Mouse (Mus musculus) heart, embryonic 11.5 days (tissue): ENCODE data around the gene Rnf19b. TPM values are rescaled to one million over a fixed set of nuclear protein-coding genes. Genes with fewer than 3 reads are reported as not detected.

Source experiments
- ATAC-seq: fragments of 200-750 bp; cut with Nextera tagmentation; replicated peaks from 2 replicates; pipeline ENCODE4 v1.8.0; 2017; ENCODE audit warnings: moderate library complexity; ENCODE audit not compliant: insufficient number of reproducible peaks, low FRiP score, low TSS enrichment
- H3K27ac ChIP-seq: fragments of 300-500 bp; sonication (generic); 2 replicates; pipeline ENCODE4 v1.5.1; 2014; ENCODE audit warnings: mild to moderate bottlenecking, low read depth, low read length
- H3K27me3 ChIP-seq: fragments of 300-500 bp; sonication (generic); 2 replicates; pipeline ENCODE4 v1.6.1; 2014; ENCODE audit warnings: mild to moderate bottlenecking, low read length, mixed read lengths; ENCODE audit not compliant: control insufficient read depth, insufficient read depth
- H3K36me3 ChIP-seq: fragments of 300-500 bp; sonication (generic); 2 replicates; pipeline ENCODE4 v1.6.1; 2014; ENCODE audit warnings: mild to moderate bottlenecking, low read length, moderate library complexity, mixed read lengths; ENCODE audit not compliant: control insufficient read depth, insufficient read depth
- H3K4me1 ChIP-seq: fragments of 300-500 bp; sonication (generic); 2 replicates; pipeline ENCODE4 v1.6.1; 2014; ENCODE audit warnings: low read length; ENCODE audit not compliant: control insufficient read depth, insufficient read depth
- H3K4me2 ChIP-seq: fragments of 300-500 bp; sonication (generic); 2 replicates; pipeline ENCODE4 v1.6.1; 2014; ENCODE audit warnings: mild to moderate bottlenecking, moderate library complexity
- H3K4me3 ChIP-seq: fragments of 300-500 bp; sonication (generic); 2 replicates; pipeline ENCODE4 v1.5.1; 2014; ENCODE audit warnings: low read depth, low read length
- H3K9ac ChIP-seq: fragments of 300-500 bp; sonication (generic); 2 replicates; pipeline ENCODE4 v1.6.1; 2014; ENCODE audit warnings: mild to moderate bottlenecking, low read depth, low read length, moderate library complexity
- H3K9me3 ChIP-seq: fragments of 300-500 bp; sonication (generic); replicated peaks from 2 replicates; pipeline ENCODE4 v1.6.1; 2016; ENCODE audit warnings: low read length; ENCODE audit not compliant: control insufficient read depth
- WGBS: fragments of 180-500 bp; shearing (Covaris S2); extraction: QIAGEN DNeasy Blood & Tissue Kit; methylation state at CpG from one replicate; pipeline ENCODE4 v1.1.7; 2014; ENCODE audit not compliant: insufficient replicate concordance; 5-methylcytosine and 5-hydroxymethylcytosine counted together
- polyA plus RNA-seq: library from polyadenylated mRNA; unstranded; fragments of >200 nt; fragmentation: Nextera tagmentation; extraction: Ambion mirVana; gene quantifications from 2 replicates; pipeline ENCODE4 v1.2.1, GENCODE M21; 2014

Gene Rnf19b
- polyA plus RNA-seq, 1 experiment from 2014 or later: 7.1 TPM

DNA sequence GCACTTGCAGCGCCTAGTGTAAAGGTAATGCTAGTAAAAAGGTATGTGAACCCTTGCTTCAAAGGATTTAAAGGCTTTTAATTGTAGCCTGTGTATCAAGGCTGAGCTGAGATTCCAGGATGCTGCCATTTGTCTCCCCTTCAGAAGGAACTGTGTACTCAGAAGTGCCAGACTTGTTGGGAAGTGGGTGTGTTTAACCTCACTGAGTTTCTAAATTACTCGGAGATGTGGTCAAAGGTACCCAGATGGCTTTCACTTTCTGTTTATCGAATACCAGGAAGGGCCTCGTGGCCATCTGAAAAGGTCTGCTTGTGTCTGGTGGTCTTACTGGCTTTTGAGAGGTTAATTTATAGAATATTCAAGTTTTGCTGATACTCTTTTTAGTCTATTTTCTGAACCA is 1.9 kb downstream of the Rnf19b start:
- H3K4me2 ChIP-seq: peak overlapping the region; percentile 96
- H3K27me3 ChIP-seq: no peaks in the 10 kb centered on the region
- H3K27ac ChIP-seq: no peak overlapping the region
- no peak overlapping the region for H3K4me3 ChIP-seq
- no peak overlapping the region for H3K9ac ChIP-seq
- ATAC-seq: no peak
- H3K36me3 ChIP-seq: no peaks in the 10 kb centered on the region
- H3K9me3 ChIP-seq: no peaks in the 10 kb centered on the region
- 40% methylated on average over 4 of the region's 4 CpGs for WGBS
- H3K4me1 ChIP-seq: peaks cover 8% of the 10 kb centered on the region

- Histone ChIP-seq H3K36me3 (no peaks in the 10 kb centered on the region), H3K9me3 (no peaks in the 10 kb centered on the region), H3K4me1 (peaks cover 8% of the 10 kb centered on the region), H3K4me2 (no peak overlapping the region), H3K27ac (no peak overlapping the region), H3K4me3 (no peak overlapping the region), H3K9ac (no peak overlapping the region), H3K27me3 (no peaks in the 10 kb centered on the region)
- 96% methylated on average over 1 of the region's 1 CpGs for WGBS
- no peak for ATAC-seq
Observed at GRCm38 (mm10) chr4:129061486-129061885, 3.4 kb downstream of the Rnf19b start.

- Histone ChIP-seq H3K9ac (no peak overlapping the region), H3K9me3 (no peaks in the 10 kb centered on the region), H3K27me3 (no peaks in the 10 kb centered on the region), H3K27ac (no peak overlapping the region), H3K4me3 (no peak overlapping the region), H3K4me2 (no peak overlapping the region), H3K4me1 (peaks cover 8% of the 10 kb centered on the region), H3K36me3 (no peaks in the 10 kb centered on the region)
- ATAC-seq: no peak
- WGBS: 74% methylated on average over 3 of the region's 3 CpGs
Observed at GRCm38 (mm10) chr4:129062281-129063075, 4.4 kb downstream of the Rnf19b start.

DNA sequence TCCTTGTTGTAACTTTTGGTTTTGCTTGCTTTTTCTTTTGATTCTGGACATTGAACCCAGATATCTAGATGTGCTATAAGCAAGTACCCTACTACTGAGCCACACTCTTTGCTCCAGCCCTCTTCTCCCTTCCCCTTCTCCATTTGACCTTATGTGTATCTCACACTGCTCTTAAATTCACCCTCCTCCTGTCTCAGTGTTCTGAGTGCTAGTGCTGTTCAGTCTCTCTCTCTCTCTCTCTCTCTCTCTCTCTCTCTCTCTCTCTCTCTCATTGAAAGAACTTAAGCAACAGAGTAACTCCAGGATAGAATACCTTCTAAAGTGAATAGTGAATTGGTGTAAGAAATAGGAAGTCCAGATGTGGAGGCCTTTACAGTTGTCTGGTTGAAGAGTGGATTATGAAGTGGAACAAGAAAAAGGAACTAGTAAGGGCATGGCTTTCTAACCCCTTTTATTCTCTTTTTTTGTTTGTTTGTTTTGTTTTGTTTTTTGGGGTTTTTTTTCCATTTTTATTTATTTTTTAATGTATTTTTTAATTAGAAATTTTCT is 7.7 kb downstream of the Rnf19b start:
- H3K27me3 ChIP-seq: no peaks in the 10 kb centered on the region
- ATAC-seq: no peak
- H3K9ac ChIP-seq: no peak overlapping the region
- H3K4me3 ChIP-seq: no peak overlapping the region
- no peaks in the 10 kb centered on the region for H3K36me3 ChIP-seq
- H3K4me1 ChIP-seq: no peaks in the 10 kb centered on the region
- no peak overlapping the region for H3K27ac ChIP-seq
- H3K9me3 ChIP-seq: no peaks in the 10 kb centered on the region
- no peak overlapping the region for H3K4me2 ChIP-seq

GRCm38 (mm10) chr4:129067638-129068415 is 9.8 kb downstream of the Rnf19b start:
- Histone ChIP-seq H3K4me1 (no peaks in the 10 kb centered on the region), H3K27me3 (no peaks in the 10 kb centered on the region), H3K36me3 (no peaks in the 10 kb centered on the region), H3K9me3 (no peaks in the 10 kb centered on the region), H3K9ac (no peak overlapping the region), H3K4me2 (no peak overlapping the region), H3K4me3 (no peak overlapping the region), H3K27ac (no peak overlapping the region)
- 86% methylated on average over 5 of the region's 5 CpGs for WGBS
- no peak for ATAC-seq

DNA sequence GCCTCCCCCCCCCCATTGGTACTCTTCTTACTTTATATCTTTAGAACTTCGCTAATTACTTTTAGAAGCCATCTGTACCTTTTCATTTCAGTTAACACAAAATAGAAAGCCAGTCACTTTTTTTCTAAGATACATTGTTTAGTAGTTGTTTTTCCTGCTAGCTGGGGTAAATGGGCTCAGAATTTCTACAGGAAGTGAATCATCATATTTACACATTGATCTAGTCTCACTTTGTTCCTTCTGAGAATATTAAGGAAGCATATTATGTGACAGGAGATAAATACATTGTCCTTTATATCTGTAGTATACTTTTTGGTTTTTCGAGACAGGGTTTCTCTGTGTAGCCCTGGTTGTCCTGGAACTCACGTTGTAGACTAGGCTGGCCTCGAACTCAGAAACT is 10.8 kb downstream of the Rnf19b start:
- H3K4me3 ChIP-seq: no peak overlapping the region
- no peak for ATAC-seq
- WGBS: 87% methylated on average over 4 of the region's 4 CpGs

DNA sequence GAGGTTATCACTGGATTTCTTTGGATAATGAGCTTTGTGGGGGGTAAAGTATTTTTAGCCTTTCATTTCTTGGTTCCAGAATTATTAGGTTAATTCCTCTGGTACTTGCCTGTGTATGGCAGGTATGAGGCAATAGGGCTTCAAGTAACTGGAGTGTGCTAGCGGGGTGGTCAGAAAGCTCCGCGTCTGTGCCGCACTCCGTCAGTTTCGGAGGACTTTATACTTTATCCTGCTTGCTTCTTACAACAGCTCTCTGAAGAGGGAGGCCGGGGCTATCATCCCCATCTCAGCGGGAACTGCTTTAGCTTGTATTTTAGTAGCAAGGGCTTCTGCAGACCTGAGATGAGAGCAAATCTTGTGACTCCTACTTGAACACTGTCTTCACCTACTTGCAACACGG is 21.1 kb downstream of the Rnf19b start:
- no peak overlapping the region for H3K4me2 ChIP-seq
- no peak for ATAC-seq
- H3K4me1 ChIP-seq: no peaks in the 10 kb centered on the region
- no peaks in the 10 kb centered on the region for H3K27me3 ChIP-seq
- no peak overlapping the region for H3K9ac ChIP-seq
- no peak overlapping the region for H3K4me3 ChIP-seq
- no peaks in the 10 kb centered on the region for H3K9me3 ChIP-seq
- 86% methylated on average over 9 of the region's 9 CpGs for WGBS
- H3K36me3 ChIP-seq: peaks cover 35% of the 10 kb centered on the region
- H3K27ac ChIP-seq: no peak overlapping the region

More for the DNA sequence above, 10.8 kb downstream of the Rnf19b start:
- Histone ChIP-seq H3K9ac (no peak overlapping the region), H3K36me3 (no peaks in the 10 kb centered on the region), H3K9me3 (no peaks in the 10 kb centered on the region), H3K27me3 (no peaks in the 10 kb centered on the region), H3K4me2 (no peak overlapping the region), H3K4me1 (no peaks in the 10 kb centered on the region), H3K27ac (no peak overlapping the region)

GRCm38 (mm10) chr4:129081041-129081440 is 23.0 kb downstream of the Rnf19b start:
- peaks cover 32% of the 10 kb centered on the region for H3K36me3 ChIP-seq
- H3K4me1 ChIP-seq: no peaks in the 10 kb centered on the region
- WGBS: 74% methylated on average over 7 of the region's 7 CpGs
- H3K27me3 ChIP-seq: no peaks in the 10 kb centered on the region
- H3K9ac ChIP-seq: no peak overlapping the region
- no peak for ATAC-seq
- no peak overlapping the region for H3K27ac ChIP-seq
- no peak overlapping the region for H3K4me2 ChIP-seq
- no peaks in the 10 kb centered on the region for H3K9me3 ChIP-seq
- H3K4me3 ChIP-seq: no peak overlapping the region
